Mouse (Mus musculus) T-helper 1 cell (primary cell): Measurements from ENCODE around the gene Yy1.
"Not testable (repeated sequence)": the region's sequence is repeated elsewhere in the genome, so short reads cannot be mapped to it uniquely, and the experiment has no call there.

Source experiments
- in situ Hi-C: fragments of 300-600 bp; cut with MboI, MseI; formaldehyde crosslinking; loops from one replicate; pipeline ENCODE4 v1.15.1; 2025; ENCODE audit warnings: high pct_unique_total_duplicates

Gene Yy1

DNA sequence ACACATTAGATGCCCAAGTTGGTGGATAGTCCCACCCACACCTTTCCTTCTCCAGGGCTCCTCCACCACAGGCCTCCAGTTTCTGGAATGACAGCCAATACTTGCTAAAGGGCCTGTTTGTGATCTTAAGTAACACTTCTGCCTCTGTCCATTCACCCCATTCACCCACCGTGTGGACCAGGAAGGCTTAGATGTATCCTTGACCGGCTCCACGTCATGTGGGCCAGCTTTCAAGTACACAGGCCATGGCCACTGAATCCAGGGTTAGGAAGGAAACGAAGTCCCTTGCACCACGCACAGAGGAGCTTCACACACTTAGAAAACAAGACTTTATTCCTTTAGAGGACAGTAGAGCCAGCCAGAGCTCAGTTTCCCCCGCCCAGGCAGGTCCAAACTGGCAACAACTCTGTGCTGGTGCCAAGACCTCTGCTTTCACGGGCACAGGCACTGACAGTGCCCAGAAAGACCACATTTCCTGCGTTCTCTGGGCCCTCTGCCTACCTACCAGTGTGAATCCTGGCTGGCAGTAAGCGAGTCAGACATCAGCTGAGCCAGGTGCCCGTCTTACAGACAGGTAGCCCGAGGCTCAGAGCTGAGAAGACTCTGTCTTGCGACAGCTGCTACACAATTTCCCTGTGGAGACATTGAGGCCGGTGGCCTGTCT is 32.9 kb downstream of the Yy1 start:
- in situ Hi-C loops = no loop called here

DNA sequence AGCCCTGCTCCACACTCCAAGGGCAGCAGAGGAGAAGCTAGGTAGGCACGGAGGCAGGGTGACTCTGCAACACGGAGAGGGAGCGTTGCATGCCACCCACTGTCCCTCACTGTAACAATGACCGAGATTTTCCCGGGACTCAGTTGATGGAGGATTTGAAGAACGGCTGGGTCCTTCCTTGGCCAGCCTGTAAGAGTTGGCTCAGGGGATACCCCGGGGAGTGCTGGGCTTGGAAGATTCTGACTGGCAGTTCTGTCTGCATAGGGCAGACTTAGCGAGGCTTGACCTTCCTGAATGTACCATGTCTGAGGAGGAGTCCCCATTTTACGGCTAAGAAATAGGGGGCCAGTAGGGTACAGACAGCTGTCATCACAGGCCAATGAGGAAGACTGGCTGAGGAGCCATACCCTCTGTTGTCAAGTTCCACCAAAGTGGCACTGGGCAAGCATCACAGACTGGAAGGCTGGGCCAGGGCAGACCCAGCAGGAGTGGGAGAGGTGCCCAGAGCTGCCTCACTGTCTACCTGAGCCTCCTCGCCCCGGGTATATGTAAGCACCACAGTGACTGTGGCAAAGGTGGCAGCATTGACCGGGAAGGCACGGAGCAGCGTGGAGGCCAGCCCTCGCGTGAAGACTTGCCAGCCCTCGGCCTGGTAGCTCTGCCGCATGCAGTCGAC is 33.6 kb downstream of the Yy1 start:
- in situ Hi-C loops = no loop called here

DNA sequence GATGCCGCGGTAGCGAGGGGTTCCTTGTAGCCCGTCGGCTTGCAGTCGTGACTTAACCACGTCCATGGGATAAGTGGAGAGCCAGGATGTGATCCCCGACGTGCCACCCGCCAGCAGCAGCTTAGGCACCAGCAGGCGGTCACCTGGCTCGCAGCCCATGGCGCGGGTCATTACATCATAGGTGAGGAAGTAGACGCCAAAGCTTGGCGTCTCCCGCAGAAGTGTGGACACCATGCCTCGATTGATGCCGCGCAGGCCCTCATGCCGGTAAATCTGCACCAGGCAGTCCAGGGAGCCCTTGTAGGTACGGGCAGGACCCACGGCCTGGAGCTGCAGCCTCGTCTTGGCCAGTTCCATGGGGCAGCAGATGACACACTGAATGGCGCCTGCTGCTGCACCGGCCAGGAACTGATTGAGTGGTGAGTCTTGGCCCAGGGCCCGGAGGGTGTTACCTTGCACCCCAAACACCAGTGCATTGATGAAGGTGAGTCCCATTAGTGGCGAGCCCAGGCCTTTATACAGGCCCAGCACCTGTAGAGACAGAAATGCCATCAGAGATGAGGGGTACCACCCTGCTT is 34.3 kb downstream of the Yy1 start:
- in situ Hi-C loops = no loop called here

DNA sequence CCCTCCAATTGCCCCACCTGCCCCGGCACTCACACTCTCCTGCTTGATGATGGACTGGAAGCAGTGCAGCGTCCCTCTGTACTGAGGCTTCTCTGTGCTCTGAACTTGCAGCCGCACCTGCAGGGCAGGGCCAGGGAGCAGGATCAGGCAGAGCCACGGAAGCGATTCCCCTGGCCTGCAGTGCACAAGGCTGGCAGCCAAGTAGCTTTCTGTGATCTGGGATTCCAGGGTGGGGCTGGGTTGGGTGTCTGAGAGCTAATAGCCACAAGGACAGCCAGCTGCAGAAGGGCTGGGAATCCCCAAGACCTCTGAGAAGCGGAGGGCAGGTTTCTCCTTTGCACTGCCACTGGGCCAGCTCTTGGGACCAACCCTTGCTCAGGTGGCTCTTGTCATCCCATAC is 34.9 kb downstream of the Yy1 start:
- in situ Hi-C loops = no loop called here

DNA sequence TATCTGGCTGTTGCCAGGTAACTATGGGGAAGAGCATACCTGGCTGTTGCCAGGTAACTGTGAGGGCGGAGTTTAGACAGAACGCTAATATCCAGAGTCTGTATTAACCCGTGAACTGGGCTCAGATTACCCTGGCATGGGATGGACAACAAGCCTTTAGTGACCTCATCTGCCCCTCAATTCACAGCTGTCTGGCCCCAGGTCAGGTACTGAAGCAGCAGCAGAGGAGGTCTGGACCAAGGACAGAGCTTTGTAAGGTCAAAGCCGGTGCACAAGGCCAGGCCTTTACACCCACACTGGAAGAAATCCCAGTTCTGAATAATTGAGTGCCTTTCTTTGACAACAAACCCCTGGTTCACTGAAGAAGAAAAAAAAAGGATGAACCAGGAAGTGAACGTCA is 36.9 kb downstream of the Yy1 start:
- in situ Hi-C loops = no loop called here

DNA sequence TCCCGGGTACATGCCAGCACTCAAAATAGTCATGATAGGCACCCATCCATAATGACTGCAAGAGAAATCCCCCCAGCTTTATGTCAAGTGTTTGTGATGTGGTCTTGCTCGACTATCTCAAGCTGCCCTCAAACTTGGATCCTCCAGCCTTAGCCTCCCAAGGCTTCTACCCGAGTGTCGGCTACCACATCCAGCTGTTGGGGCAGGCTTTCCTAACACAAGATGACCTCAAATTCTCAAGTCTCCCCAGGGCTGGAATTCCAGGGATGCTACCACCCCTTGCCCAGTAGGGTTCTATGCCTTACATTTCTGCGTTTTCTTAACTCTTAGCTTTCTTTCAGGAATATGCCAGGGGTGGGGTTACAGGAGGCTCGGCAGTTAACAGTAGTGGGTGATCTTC is 37.6 kb downstream of the Yy1 start:
- in situ Hi-C loops = no loop called here

DNA sequence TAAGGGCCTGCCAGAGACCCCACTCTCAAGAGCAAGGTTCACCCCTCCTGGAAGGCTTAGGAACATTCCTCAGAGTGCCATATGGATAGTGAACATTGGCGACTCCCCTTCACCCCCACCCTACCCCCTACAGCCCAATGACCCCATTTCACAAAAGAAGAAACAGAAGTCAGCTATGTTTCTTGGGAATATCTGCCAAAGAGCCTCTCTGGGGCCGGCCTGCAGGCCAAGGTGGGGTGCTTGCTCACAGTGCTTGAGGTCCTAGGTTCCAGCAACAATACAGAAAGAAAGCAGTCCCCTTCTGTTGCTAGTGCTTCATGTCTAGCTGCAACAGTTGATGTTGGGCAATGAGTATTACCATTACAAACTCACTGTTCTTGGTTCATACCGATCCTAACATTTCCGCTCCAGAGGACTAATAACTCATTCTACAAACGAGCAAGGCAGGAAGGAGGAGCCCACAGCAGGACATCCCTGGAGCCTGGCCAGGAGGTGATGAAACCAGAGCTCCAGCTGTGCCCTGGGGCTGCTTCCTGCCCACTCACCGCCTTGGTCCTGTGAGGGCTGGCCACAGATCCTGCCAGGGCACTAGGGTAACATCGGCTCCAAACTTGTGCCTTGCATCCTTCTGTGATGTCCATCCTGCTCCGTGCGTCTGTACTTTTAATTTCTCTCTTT is 39.3 kb downstream of the Yy1 start:
- in situ Hi-C loops = no loop called here

DNA sequence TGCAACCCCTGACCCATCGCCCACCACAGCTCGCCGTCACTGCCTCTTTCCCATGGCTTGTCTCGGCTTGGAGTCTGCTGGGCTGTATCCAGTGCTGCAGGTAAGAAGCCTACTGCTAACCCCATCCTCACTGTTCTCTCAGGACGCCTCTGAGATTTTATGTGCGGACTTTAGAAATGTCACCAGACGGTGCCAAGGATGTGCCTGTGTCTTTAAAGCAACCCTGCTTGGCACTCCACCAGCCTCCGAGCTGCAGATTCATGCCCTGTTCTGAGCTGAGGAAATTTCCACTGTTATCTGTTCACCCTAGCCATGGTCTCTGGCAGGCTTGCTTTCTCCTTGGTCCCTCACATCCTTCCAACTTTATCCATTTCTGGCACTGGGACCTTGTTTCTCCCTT is 40.1 kb downstream of the Yy1 start:
- in situ Hi-C loops = no loop called here

DNA sequence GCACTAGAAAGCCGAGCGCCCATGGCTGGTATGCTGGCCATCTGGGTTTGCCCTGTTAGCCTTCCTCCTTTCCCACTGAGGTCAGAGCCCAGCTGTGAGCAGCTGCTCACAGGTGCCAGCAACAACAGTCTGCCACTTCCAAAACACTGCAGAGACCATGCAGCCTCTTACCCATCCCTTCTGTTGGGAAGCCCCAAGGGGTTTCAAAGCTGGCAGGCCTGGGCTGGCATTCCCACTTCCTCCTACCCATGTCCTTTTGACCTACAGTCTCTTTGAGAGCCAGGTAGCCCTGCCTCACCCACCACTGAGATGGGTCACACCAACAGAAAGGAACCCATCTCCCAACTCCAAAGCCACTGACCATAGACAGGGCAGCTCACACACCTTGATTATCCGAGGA is 40.6 kb downstream of the Yy1 start:
- in situ Hi-C loops = no loop called here

DNA sequence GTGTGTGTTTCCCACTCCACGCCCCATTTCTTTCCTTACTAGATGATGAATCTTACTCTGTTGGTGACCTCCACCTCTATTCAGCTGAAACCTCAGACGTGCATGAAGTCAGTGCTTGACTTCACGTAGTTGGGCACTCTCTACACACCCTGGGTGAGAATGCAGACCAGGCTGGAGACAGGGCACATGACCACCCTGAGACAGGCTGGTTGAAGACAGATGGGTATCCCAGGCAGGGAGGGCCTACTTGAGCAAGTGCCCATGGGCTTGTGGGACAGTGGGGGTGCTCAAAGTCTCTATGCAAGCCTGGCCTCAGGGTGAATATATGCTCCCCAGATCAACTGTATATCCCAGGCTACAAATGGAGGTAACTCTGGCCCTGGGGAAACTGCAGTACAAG is 41.6 kb downstream of the Yy1 start:
- in situ Hi-C loops = no loop called here

DNA sequence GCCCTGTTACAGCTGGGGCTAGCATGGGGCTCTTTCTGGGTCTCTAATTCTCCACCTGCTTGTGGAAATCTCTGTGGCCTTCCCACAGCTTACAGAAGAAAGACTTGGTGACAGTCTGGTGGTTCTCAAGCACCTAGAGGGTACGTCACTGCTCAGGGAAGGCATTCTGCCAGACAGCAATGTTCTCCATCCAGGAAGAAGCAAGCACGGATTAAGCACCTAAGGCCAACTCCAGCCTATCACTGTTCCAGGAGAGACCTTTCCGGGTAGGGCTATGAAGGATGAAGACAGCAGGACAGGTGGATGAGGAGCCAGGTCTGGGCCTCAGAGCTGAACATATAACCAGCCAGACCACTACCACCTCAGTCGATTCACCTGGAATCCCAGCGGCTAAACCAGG is 42.0 kb downstream of the Yy1 start:
- in situ Hi-C loops = no loop called here

DNA sequence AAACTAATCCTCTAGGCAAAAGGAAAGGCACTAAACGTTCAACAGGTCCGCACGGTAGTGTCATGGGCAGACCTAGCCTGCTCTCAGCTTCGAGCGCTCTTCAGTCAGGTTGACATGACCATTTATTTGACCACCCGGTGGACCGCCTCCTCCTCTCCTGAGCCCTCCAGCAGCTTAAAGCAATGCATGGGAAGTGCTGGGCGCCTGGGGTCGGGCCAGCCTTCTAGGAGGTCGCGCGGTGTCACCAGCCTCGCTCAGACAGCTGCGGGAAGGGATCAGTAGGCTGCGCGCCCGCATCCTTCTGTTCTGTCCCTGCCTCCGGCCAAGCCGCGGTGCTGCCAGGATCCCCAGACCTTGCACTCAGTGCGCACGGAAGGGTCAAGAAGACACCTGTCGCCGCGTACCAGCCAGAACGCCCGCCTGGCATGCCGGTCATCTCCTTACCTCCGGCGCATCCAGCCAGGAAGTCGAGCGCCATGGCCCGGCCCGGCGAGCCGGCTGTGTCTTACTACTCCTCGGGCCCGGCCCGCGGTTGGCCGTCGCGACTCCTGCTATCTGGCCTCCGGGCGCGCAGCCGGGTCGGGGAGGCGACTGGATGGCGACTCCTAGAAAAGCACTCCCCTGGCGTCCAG is 42.6 kb downstream of the Yy1 start:
- in situ Hi-C loops = no loop called here

DNA sequence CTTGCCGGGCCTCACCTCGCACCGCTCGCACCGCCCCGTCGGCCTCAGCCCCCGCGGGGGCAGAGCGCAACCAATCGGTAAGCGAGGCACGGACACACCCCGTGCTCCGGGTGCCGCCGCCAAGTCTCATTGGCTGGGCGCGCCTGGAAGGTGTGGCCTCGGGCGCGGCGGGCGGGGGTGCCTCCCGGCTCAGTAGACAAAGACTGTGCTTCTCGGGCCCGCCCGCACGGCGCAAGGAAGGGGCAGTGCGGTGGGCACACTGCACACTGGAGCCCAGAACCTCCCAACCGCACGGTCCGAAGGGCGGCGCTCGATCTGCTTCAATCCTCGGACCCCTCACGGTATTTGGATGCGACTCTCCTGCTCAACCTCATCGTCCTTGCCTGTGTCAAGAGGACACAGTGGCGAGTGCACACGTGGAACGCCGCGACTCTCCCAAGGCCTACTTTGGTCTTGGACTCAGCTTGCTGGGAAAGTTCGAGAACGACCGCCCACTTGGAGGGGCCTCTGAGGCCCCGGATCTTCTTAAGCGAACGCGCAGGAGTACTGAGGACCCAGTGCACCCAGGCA is 43.2 kb downstream of the Yy1 start, which contains the start of the genes Slc25a29 and Slc25a47:
TSS of gene Slc25a29 (minus strand) at position 44 of the 570 bp plus-strand sequence.
TSS of gene Slc25a47 (plus strand) at position 207 of the 570 bp plus-strand sequence.
- in situ Hi-C loops = no loop called here

DNA sequence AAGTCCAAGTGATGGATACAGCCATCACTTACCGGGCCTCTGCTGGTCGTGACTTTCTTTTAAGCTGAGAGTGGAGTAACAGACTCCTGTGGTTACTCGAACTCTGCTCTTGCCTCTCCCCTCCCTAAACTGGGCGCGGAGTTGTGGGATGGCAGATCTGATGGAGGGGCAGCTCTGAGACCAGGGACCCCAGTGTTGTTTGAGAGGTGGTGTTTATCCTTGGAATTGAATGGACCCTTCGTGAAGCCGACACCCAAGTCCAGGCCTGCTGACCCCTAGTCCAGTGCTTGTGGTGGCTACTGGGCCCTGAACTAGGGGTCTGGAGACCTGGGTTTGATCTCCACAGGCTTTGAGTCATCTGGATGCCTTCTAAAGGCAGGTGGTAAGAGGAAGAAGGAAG is 43.9 kb downstream of the Yy1 start:
- in situ Hi-C loops = no loop called here

DNA sequence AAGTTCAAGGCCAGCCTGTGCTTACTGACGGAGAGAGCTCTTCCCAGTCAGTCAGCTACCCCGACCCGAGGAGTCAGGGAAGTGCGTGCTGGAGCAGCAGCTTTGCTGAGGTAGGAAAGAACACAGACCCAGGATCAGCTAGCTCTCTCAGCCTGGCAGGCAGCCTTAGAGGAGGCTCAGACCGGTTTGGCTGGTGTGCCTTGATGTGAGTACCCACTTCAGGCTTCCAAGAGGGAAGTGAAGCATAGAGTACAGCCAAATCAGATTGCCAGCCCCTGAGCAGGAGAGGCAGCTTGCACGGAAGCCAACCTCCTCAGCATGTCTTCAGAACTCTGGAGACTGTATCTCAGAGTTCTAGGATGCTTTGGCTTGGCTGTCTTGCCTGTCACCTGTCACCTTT is 48.4 kb downstream of the Yy1 start:
- in situ Hi-C loops = no loop called here

DNA sequence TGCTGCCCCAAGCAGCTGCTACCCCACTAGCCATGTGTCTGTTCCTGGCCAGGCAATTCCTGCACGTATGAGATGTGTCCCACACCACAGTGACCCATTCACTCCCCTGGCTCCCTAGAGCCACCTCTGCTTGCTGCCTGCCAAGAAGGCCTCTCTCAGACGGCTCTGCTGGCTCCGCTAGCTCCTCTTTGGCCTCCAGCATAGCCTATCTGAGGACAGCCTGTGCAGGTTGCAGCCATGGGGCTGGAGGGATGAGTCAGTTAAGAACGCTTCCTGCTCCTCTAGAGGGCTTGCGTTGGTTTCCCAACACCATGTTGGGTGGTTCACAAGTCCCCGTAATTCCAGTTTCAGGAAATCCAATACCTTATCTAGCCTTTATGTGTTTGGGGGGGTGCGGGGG is 49.9 kb downstream of the Yy1 start:
- in situ Hi-C loops = no loop called here

DNA sequence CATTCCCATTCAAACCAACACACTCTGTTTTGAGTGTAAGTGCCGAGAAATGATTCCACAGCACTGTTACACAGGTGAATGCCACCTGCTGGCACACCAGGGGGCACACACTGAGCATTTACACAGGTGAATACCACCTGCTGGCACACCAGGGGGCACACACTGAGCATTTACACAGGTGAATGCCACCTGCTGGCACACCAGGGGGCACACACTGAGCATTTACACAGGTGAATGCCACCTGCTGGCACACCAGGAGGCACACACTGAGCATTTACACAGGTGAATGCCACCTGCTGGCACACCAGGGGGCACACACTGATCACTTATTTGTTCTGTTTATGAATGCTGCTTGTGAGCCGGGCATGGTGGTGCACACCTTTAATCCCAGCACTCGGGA is 55.3 kb downstream of the Yy1 start:
- in situ Hi-C loops = not testable (repeated sequence)

DNA sequence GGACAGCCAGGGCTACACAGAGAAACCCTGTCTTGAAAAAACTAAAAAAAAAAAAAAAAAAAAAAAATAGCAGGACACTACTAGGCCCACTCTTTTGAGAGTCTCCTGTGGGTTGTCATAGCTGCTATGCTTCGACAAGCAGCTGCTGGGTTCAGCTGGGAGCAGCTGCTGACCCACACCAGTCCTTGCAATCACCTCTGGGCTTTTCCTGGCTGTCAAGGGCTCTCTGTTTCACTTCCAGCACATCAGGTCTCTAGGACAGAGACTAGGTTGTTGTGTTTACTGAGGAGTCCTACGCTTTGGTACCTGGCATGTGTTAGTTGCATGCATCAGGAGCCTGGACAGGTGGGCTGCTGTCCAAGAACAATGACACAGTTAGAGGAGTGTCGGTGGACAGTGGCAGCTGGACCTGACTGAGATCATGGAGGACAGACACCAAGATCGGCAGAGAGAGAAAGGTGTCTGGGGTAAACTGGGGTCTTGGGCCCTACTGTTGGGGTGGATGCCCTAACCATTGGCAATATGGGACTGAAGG is 56.8 kb downstream of the Yy1 start:
- in situ Hi-C loops = loop anchor here (25.0 kb wide), 1 partner anchor 1813 kb away; no protein-coding TSS in a partner anchor

DNA sequence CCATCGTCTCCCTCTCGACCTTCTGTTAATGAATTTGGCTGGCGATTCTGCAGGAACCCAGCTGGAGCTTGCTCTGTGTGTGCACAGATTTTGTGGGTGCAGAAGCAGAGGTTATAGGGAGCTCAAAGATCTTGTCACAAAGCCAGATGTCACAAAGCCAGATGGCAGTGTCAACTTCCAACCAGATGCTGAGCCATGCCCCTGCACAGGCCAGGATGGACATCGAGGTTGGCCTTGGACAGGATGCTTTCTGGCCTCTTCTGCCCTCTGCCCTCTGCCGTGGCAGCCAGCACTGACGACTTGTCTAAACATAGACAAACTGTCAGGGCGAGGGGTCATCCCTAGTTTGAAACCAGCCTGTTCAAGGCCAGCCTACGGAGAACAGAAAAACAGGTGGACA is 57.4 kb downstream of the Yy1 start:
- in situ Hi-C loops = loop anchor here (25.0 kb wide), 1 partner anchor 1812 kb away; no protein-coding TSS in a partner anchor

DNA sequence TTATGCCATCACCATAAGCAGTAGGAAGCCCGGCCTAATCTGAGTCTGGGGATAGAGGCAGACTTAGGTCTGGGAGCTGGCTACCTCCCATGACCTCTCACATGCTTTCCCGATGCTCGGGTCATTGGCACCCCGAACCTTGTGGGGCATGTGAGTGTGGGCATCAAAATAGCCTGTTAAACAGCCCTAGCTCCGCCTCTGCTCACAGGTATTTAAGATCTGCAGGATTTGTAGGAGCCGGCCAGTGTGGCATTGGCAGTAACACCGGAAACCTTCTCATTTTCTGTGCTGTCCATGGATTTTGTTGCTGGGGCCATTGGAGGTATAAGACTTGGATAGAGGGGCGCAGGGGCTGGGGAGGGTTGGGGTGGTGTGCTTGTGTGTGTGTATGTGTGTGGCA is 58.1 kb downstream of the Yy1 start:
- in situ Hi-C loops = loop anchor here (25.0 kb wide), 1 partner anchor 1811 kb away; no protein-coding TSS in a partner anchor

DNA sequence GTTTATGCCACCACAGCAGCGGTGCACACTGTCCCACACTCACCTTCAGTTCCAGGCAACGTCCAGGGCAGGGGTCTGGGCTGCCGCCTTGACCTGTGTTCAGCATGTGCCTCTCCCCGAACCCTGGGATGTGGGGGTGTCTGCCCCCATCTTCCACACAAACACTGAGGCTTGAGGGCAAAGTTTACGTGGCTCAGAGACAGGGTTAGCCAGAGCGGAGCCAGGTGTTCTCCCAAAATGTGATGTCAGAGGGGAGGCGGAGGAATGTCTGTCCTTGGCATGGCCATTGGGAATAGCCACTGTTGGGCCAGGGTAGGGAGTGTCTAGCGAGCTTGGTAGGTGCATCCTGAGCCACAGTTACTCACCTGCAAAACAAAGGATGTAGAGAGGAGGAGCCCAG is 60.0 kb downstream of the Yy1 start:
- in situ Hi-C loops = loop anchor here (25.0 kb wide), 1 partner anchor 1809 kb away; no protein-coding TSS in a partner anchor
